Comparison of ENCODE assay signal across 8 mouse cellular contexts in genomic region chr7:29043016-29043673, GRCm38 (mm10).
DNase-seq lines count a peak whose midpoint lies in the region; ATAC-seq lines count a peak whose summit lies in the region.

No protein-coding gene starts in this region.

- peak; percentile 42 to 73 for DNase-seq in urinary bladder, adult 18-20 months (ENCODE audit: low spot score in 2 of 2)
- no peak for DNase-seq in urinary bladder, postnatal 10 days (ENCODE audit: low spot score)
- DNase-seq in left cerebral cortex, postnatal 10 days (ENCODE audit: extremely low spot score in 1 of 2, low spot score in 2 of 2), result peak; percentile 52 to 62
- no peak for DNase-seq in thymus, postnatal 10 days (ENCODE audit: low spot score in 2 of 2)
- no peak for DNase-seq in spleen, adult 12 weeks (ENCODE audit: low spot score)

- ATAC-seq in forebrain, embryonic 12.5 days (ENCODE audit: low FRiP score), result no peak
- no peak for ATAC-seq in hindbrain, embryonic 13.5 days (ENCODE audit: low FRiP score)
- ATAC-seq in midbrain, embryonic 12.5 days (ENCODE audit: low FRiP score, low read depth), result no peak

- WGBS in forebrain, embryonic 12.5 days, result 74% methylated on average over 19 of the region's 19 CpGs
- WGBS in hindbrain, embryonic 13.5 days, result 61% methylated on average over 19 of the region's 19 CpGs
- WGBS in midbrain, embryonic 12.5 days, result 81% methylated on average over 19 of the region's 19 CpGs

- H3K4me2 ChIP-seq in forebrain, embryonic 12.5 days, result 0 out of 2 replicates have a peak overlapping the region, but pooled peaks have one; percentile 8
- H3K4me2 ChIP-seq in hindbrain, embryonic 13.5 days, result no peak overlapping the region
- H3K4me2 ChIP-seq in midbrain, embryonic 12.5 days (replicated peaks), result no peak overlapping the region

- intact Hi-C loops in left cerebral cortex, postnatal 10 days (cut with DNase I), result no loop called here

- peaks cover 4% of the 10 kb centered on the region; the same call in 1 of the 2 replicates for H3K27me3 ChIP-seq in forebrain, embryonic 12.5 days
- peaks cover 11% of the 10 kb centered on the region; the same call in 1 of the 2 replicates for H3K27me3 ChIP-seq in hindbrain, embryonic 13.5 days
- no peaks in the 10 kb centered on the region; the same call in none of the 2 replicates for H3K27me3 ChIP-seq in midbrain, embryonic 12.5 days

- peaks cover 26% of the 10 kb centered on the region for H3K4me1 ChIP-seq in forebrain, embryonic 12.5 days
- H3K4me1 ChIP-seq in hindbrain, embryonic 13.5 days (replicated peaks), result peaks cover 18% of the 10 kb centered on the region
- peaks cover 27% of the 10 kb centered on the region for H3K4me1 ChIP-seq in midbrain, embryonic 12.5 days

- no peak overlapping the region for H3K27ac ChIP-seq in forebrain, embryonic 12.5 days
- H3K27ac ChIP-seq in hindbrain, embryonic 13.5 days, result peak overlapping the region; percentile 68
- no peak overlapping the region for H3K27ac ChIP-seq in midbrain, embryonic 12.5 days (replicated peaks)

- no peak overlapping the region for H3K4me3 ChIP-seq in forebrain, embryonic 12.5 days (replicated peaks)
- no peak overlapping the region for H3K4me3 ChIP-seq in hindbrain, embryonic 13.5 days
- H3K4me3 ChIP-seq in midbrain, embryonic 12.5 days, result no peak overlapping the region

- no peaks in the 10 kb centered on the region for H3K36me3 ChIP-seq in forebrain, embryonic 12.5 days (replicated peaks)
- no peaks in the 10 kb centered on the region for H3K36me3 ChIP-seq in hindbrain, embryonic 13.5 days
- H3K36me3 ChIP-seq in midbrain, embryonic 12.5 days, result no peaks in the 10 kb centered on the region

- H3K9me3 ChIP-seq in forebrain, embryonic 12.5 days, result no peaks in the 10 kb centered on the region
- H3K9me3 ChIP-seq in hindbrain, embryonic 13.5 days, result no peaks in the 10 kb centered on the region
- no peaks in the 10 kb centered on the region for H3K9me3 ChIP-seq in midbrain, embryonic 12.5 days

- H3K9ac ChIP-seq in forebrain, embryonic 12.5 days, result no peak overlapping the region
- peak overlapping the region; percentile 35; the same call in 1 of the 2 replicates for H3K9ac ChIP-seq in hindbrain, embryonic 13.5 days
- 0 out of 2 replicates have a peak overlapping the region, but pooled peaks have one; percentile 20 for H3K9ac ChIP-seq in midbrain, embryonic 12.5 days (replicated peaks)

Comparison
In these comparisons a context has a peak if more than half of its experiments do, and no peak if none do; other contexts are left out.
1. DNase-seq: peak in urinary bladder, adult 18-20 months (2 of 2) and left cerebral cortex, postnatal 10 days (2 of 2); none in urinary bladder, postnatal 10 days (single experiment), thymus, postnatal 10 days (0 of 2) and spleen, adult 12 weeks (single experiment).